Mouse (Mus musculus) heart, postnatal 10 days (tissue): ENCODE measurements around the gene Padi1. TPM values are rescaled to one million over a fixed set of nuclear protein-coding genes. Genes with fewer than 3 reads are reported as not detected.

ENCODE experiments used
- DNase-seq, 2 experiments: peaks; one replicate each; pipeline ENCODE4 v3.0.0; 2021
- intact Hi-C: fragments of 180-260 bp; cut with DNase I; formaldehyde crosslinking; loops from one replicate; pipeline ENCODE4 v1.15.1; 2025
- total RNA-seq, 2 experiments: library from RNA; stranded (reverse); gene quantifications; 2 replicates each; pipeline ENCODE4 v1.2.3; 2021

Padi1 gene
- total RNA-seq, 2 experiments from 2014 or later, result not detected

DNA sequence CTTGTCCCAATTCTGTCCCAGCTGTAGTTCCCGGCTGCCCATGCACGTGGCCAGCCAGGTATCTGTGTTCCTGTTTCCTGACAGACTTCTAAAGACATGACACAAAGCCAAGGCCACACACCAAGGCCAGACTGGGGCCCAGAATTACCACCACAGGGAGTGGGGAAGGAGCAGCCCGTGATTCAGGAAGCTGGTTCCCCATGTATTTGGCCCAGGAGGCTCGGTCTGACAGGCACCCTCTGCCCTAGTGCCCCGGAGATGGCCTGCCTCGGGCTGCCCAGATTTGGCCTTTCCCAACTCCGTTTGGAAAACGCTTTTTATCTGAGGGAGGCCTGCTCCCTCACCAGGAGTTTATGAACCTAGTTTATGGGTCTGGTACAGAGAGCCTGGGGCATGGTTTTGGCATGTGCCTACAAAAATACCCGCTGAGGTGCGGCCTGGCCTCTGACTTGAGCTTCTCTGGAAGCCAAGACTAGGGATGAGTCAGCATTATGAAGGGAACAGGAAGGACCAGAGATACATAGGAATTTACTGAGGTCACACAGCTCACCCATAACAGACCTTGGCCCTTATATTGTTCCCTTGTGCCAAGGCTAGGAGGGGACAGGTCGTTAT is 16.6 kb upstream of the Padi1 start:
- intact Hi-C loops, result no loop called here
- no peak for DNase-seq

DNA sequence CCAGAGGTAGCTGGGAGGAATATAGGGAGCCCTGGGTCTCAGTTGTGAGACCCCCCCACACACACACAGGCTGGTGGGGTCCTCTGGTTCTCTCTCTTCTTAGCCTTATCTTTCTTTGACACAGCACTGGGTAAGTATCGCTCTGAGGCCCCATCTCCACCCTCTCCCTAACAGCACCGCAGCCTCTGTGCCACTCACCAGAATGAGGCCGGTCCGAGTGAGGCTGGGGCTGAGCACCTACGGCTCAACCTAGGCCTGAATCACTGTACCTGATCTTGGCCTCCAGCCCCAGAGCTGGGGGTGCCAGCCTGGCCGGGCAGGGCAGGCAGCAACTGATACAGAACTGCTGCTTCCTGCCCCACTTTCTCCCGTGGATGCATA is 15.2 kb upstream of the Padi1 start:
- intact Hi-C loops, result no loop called here
- DNase-seq, result no peak

DNA sequence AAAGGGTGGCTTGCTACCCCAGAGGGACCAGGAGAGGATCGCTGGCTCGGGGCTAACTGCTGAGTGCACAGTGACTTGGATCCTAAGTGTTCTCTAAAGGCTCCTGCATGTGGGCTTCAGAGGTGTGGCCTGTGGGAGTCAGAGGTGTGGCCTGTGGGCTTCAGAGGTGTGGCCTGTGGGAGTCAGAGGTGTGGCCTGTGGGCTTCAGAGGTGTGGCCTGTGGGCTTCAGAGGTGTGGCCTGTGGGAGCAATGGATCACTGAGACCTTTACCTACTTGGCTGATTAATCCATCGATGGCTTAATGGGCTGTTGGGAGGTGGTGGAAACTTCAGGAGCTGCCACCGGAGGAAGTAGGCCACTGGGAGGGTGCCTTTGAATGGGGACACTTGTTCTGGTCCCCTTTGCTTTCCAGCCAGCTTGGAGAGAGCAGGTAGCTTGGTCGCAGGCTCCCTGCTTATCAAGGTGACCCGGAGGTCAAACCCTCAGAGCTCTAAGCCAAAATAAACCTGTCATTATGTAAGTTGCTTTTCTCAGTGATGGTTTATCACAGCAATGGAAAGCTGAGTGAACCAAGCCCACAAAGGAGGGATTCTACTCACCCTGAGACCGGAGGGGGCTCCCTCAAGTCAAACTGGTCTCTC is 14.7 kb upstream of the Padi1 start:
- DNase-seq, result no peak
- intact Hi-C loops, result no loop called here

DNA sequence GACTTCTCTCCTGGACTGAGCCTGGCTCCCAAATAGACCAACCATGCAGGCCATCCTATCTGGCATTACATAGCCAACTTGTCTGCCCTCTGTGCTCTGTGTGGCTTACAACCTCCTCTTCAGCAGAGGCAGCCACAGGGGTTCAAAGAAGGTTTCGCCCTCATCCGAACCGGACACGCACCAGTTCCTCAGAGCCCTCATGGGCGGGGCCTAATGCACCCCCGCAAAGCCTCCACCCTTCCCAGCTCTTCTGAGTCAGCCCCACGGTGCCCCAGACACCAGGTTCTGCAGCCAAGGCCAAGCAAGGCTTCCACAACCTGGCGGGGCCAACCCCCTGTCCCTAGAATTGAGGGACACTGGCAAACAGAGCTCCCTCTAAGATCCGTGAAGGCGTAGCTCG is 13.7 kb upstream of the Padi1 start:
- DNase-seq, result no peak
- intact Hi-C loops, result no loop called here

DNA sequence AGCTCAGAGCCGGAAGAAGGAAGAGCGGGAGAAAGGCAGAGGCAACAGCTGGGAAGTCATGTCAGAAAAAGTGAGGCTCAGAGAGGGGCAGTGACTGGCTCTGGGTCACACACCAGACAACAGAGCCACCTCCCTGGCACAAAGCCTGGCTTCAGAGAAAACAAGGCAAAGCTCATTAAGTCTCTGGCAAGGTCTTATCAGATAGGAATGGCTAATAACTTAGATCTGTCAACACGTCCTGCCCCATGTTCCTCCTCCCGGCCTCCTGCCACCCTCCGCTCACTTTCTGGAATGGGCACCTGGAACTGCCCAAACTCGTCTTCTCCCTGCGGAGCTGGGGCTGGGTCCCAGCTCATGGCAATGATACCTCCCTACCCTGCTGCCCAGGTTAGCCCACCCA is 12.2 kb upstream of the Padi1 start:
- intact Hi-C loops, result no loop called here
- DNase-seq, result no peak

DNA sequence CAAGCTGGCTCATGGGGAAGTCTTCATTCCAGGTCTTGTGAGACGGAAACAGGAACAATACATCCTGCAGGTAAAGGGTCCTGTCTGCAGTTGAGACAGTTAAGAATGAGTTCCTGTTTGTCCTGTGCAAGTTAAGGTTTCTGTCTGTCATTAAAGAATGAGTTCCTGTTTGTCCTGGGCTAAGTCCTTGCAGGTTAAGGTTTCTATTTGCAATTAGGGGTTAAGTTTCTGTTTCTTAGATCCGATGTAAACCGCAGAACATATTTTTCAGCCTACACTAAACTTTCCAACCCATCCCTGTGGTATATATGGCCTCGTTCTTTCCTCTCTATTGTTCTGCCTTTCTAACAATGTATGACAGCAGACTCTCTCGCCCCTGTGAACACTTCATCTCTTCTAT is 11.5 kb upstream of the Padi1 start:
- DNase-seq, result no peak
- intact Hi-C loops, result no loop called here

DNA sequence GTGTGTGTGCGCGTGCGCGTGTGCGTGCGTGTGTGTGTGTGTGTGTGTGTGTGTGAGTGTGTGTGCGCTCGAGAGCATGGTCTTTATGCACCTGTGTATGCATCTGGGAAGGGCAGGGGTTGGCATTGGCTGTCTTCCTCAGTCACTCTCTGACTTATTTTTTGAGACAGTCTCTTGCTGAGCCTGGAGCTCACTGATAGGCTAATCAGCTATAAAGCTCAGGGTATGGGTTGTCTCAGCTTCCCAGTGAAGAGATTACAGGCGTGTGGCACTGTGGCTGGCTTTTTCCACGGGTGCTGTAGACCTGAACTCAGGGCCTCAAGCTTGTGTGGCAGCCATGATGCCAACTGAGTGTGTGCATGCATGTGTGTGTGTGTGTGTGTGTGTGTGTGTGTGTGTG is 9.6 kb upstream of the Padi1 start:
- intact Hi-C loops, result no loop called here
- no peak for DNase-seq

DNA sequence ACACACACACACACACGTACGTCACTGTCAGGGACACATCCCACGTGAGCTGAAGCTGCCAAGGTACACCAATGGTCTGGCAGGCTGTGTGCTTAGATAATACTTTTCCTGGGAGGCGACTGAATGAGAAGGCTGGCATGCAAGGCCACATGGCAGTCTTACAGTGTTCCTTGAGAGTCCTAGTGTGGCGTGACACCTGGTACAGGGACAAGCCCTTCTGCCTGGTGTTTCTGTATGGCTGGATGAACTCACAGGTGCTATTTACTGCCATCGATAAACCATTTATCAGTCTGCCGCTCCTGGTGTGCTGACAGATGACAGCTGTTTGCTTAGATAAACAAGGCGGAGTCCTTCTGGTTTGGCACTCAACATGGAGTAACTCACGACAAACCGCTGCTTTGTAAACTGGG is 8.9 kb upstream of the Padi1 start:
- peak; percentile 24 to 27 for DNase-seq
- intact Hi-C loops, result no loop called here

DNA sequence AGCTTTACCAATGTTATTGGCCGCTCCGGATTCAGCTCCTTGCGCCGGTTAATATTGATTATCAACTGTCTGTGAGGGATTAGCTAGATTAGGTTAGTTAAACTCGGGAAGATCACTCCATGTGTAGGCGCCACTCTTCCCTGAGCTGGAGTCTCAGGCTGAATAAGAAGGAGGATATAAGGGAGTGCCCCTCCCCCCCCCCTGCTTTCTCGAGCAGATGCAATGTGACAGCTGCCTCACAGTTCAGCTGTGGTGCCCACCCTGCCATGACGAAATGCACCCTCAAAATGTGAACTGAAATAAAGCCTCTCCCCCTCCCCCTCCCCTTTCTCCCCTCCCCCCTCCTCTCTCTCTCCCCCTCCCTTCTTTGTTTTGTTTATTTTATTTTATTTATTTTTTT is 8.0 kb upstream of the Padi1 start:
- intact Hi-C loops, result no loop called here

DNA sequence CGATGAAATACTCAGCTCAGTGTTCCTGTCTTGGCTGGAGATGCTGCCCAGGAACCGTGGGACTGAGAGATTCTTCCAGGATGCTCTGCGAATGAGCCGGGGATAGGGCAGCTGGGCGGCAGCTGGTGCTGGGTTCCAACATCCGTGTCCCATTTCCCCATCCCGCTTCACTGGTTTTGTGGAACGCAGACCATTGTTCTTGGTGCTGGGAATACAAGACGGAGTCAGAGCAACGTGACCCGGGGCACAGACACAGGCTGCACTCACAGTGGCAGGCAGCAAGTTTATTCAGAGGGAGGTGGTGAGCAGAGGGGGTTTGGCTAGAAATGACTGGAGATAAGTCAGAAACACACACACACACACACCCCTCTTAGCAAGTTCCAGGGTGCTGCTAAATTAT is 3.7 kb upstream of the Padi1 start:
- intact Hi-C loops, result no loop called here
- no peak for DNase-seq

More for the DNA sequence above, 8.0 kb upstream of the Padi1 start:
- no peak for DNase-seq

DNA sequence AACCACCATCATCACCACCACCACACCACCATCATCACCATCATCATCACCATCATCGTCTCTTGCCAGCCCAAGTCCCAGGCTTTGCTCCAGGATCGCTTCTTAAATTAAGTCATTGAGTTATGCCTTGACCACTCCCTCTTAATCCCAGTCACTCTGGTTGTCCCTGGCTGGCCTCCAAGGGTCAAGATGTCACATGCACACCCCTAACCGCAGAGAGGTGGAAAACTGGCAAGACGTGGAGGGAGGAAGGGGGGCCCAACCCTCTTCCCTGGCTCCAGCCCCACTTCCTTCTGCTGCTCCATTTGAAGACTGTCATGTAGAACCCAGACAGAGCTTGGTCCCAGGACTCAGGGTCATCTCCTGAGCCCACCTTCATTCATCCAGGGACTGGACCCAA is 587 bp downstream of the Padi1 start:
- intact Hi-C loops, result no loop called here
- no peak for DNase-seq

DNA sequence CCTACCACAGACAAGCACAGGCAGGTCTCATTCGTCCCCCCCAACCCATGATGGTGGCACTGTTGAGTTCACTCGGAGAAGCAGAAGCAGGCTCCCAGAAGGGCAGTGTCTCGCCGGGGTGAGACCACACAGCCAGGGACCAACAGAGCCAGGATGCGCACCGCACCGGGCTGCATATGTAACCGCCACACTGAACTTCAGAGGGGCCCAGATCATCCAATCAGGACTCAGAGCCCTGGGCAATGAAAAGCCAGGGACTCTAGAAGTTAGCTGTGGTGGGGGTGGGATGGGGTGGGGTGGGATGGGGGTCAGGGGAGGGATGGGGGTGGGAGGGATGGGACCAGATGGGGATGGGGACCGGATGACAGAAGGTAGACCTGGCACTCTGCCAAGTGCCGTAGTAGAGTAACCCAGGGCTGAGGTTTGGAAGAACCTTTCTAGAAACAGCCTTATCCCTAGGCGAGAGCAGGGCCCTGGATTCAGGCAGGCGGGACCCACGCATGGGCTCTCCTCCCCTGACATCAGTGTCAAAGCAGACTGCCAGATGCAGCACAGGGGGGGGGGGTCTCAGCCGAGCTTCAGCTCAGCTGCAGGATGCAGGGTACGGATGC is 1.8 kb downstream of the Padi1 start:
- no peak for DNase-seq
- intact Hi-C loops, result no loop called here

DNA sequence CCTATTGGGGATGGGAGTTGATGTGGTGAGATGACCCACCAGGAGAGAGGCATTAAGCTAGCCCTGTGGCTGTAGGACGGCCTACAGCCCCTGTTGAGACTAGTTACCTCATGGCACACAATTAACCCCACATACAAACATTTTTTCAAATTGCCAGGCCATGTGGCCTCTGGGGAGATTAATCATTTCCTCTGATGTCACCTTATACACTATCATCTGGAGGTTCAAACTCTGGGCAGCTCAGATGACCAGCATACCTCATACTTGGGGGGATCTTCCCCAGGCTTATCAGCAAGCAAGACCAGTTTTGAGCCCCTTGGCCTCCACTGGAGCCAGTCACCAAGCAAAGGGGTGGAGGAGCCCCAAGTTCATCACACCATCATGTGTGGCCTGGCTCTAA is 2.7 kb downstream of the Padi1 start:
- no peak for DNase-seq
- intact Hi-C loops, result no loop called here

DNA sequence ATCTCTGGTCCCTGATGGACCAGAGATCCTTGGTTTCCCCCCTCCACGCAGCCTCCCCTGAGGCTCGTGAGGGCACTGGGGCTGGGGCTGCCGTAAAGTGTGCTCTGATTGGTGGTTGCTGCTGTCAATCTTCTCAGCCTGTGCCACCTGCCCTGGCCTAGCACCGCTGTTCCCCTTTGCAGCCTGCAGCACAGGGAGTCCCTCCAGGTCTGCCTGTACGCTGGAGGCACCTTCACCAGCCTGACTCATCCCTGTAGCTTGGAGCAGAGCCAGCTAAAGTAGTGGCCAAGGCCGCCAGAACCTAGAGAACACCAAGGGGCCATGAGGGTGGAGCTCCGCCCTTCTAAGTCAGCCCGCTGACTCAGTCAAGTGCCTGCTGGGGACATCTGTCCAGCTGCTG is 7.7 kb downstream of the Padi1 start:
- intact Hi-C loops, result no loop called here
- DNase-seq, result peak; percentile 19 to 24

DNA sequence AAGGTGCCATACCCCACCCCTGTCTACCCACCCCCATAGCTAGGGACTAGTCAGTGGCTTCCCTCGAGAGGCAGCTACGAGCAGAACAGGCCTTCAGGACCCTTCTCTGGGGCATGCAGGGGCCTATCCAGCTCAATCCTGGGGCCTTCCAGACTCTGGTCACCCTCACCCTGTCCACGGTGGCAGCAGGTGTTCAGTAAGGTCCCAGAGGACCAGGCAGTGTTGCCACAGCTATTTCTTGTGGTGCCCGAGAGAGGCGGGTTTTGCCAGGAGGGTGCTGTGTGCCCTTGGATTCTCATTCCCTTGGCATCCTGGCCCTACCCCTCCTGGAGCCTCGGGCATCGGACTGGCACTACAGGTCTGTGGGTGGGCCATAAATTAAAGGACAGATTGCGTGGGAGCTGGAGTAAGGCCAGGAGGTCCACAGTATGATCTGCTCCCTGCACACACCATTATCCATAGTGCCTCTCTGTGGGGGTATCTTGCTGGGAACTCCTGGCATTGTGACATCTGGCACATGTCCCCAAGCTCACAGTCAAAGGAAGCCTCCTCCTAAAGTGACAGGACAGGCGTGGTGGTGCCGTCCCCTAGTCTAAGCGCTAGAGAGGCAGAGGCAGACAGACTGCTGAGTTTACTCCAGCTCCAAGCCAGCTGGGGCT is 9.2 kb downstream of the Padi1 start:
- DNase-seq, result no peak
- intact Hi-C loops, result no loop called here

DNA sequence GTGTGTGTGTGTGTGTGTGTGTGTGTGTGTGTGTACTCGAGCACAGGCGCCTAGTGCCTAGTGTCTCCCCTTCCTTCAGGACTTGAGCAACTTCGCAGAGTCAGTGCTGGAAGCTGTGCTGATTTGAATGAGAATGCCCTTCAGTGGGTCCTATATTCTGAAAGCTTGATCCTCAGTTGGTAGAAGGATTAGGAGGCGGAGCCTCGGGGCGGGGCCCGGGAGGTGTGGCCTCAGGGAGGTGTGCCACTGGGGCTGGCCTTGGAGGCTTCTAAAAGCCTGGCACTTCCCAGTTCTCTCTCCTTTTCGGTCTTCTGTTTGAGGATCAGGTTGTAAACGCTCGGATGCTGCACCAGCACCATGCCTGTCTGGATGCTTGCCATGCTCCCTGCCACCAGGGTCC is 9.9 kb downstream of the Padi1 start:
- DNase-seq, result no peak
- intact Hi-C loops, result no loop called here

DNA sequence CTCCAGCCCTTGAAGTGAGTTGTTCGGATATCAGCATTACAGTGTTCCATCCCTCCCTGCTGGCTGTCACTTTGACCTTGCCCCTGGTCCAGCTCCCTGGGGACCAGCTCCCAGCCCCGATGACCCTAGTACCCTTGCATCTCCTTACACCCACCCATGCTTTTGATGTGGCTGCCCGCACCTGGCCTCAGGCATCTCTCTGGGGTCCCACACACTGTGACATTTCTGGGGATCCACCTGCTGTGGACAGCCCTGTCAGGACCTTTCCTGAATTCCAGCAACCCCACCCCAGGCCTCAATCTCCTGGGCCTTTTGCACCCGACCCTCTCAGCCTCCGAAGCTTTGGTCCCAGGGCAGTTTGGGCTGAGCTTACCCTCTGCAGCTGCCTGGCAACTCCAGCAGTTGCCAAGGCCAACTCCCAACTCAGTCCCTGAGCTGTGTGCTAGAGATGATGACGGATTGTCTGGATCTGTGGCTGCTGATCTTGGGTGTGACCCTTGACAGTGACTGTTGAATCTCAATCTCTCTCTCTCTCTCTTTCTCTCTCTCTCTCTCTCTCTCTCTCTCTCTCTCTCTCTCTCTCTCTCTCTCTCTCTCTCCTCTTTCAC is 11.1 kb downstream of the Padi1 start:
- intact Hi-C loops, result no loop called here
- DNase-seq, result no peak

DNA sequence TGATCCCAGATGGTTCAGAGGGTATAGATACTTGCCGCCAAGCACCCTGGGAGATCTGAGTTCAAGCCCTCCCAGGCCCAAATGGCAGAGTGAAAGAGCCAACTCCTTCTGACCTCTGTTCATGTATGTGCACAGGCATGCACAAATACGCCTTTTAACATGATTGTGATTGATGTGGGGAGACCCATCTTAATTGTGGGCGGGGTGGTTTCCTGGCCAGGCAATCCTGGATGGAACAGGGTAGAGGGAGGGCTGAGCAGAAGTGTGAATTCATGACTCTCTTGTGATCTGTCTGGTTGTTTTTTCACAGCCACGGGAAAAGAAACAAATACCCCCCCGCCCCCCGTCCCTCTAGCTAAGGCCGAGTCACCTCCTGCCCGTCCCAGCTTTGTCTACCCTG is 12.8 kb downstream of the Padi1 start:
- no peak for DNase-seq
- intact Hi-C loops, result no loop called here

DNA sequence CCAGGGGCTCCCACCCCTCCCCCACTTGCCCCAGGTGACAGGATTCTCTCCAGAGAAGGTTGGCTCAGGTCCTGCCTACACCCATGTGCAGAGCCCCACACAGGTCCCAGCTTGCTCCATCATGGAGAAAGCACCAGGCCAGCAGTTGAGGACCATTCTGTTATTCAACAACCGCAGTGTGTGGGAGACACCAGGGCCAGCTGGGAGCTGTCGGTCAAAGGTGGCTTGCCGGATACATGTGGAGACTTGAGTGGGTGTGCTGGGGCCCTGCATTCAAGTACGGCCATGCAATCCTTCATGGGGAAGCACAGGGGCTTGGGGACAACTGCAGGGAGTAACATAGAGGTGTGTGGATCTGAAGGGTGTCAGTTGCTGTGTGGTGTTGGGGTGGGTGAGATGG is 13.8 kb downstream of the Padi1 start:
- DNase-seq, result no peak
- intact Hi-C loops, result no loop called here

DNA sequence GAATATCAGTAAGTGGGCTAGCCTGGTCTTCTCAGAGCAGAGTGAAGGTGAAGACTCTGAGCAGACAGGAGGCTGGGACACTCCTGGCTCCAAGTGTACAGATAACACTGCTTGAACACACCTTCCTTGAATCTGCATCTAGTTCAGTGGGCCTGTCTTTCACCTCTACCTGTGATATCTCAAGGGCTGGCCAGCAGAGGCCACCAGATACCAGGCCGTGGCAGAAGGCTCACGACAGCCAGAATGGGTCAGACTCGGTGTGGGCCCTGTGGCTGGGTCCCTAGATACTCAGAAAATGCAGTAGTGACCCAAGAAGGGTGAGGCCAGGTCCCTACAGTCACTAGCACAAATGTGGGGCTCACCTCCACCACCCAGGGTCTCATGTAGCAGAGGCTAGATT is 18.3 kb downstream of the Padi1 start:
- intact Hi-C loops, result no loop called here
- DNase-seq, result no peak

DNA sequence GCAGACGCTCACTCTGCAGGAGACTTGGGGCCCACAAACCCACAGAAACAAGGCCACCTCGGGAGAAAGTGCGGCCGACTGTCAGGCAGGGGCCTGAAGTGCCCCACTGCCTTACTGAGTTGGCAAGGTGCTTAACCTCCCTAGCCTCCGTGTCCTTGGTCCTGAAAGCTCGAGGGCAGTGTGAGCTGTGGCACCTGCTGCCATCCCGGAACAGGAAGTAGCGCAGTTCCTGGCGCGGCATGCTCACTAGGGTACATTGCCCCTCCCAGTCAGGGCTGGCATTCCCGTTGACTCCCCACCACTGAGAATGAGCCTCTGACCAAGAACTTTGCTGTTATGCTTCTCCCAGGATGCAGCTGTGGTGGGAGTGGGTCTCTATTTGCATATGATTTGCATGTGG is 19.6 kb downstream of the Padi1 start:
- DNase-seq, result no peak
- intact Hi-C loops, result no loop called here

DNA sequence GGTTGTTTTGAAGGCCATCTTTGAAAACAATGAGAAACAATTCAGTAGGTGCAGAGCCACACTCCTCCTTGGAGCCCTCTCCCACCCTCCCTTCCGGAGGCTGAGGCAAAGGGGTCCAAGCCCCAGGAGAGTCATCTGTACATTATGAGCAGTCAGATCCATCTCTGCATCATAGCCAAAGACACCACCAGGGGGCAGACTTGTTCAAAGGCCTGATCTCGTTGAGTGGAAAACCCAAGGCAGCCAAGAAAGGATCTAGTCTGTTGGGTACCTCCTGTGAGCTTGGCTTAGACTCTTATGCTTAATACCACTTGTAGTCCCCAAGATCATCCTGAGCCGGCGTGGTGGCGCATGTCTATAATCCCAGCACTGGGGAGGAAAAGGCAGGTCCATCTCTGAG is 23.6 kb downstream of the Padi1 start:
- peak; percentile 30 to 46 for DNase-seq
- intact Hi-C loops, result no loop called here
